Mouse (Mus musculus) forebrain, postnatal 0 days (tissue): ENCODE data around the gene Carmil1. TPM values are rescaled to one million over a fixed set of nuclear protein-coding genes. Genes with fewer than 3 reads are reported as not detected.

ENCODE experiments used
- ATAC-seq: fragments of 200-750 bp; cut with Nextera tagmentation; 2 replicates; pipeline ENCODE4 v1.8.0; 2017; ENCODE audit warnings: mild to moderate bottlenecking, moderate library complexity
- DNase-seq: peaks from one replicate; pipeline ENCODE4 v3.0.0-alpha.2; 2015
- H3K27ac ChIP-seq: fragments of 300-500 bp; sonication (generic); 2 replicates; pipeline ENCODE4 v1.5.1; 2014; ENCODE audit warnings: low read depth, mild to moderate bottlenecking, antibody characterized with exemption, low read length, moderate library complexity, mixed read lengths
- H3K27me3 ChIP-seq: fragments of 300-500 bp; sonication (generic); 2 replicates; pipeline ENCODE4 v1.6.1; 2014; ENCODE audit warnings: mild to moderate bottlenecking, low read length, mixed read lengths; ENCODE audit not compliant: insufficient read depth
- H3K36me3 ChIP-seq: fragments of 300-500 bp; sonication (generic); 2 replicates; pipeline ENCODE4 v1.6.1; 2014; ENCODE audit warnings: mild to moderate bottlenecking, moderate library complexity; ENCODE audit not compliant: insufficient read depth
- H3K4me1 ChIP-seq: fragments of 300-500 bp; sonication (generic); 2 replicates; pipeline ENCODE4 v1.6.1; 2014; ENCODE audit warnings: antibody characterized with exemption; ENCODE audit not compliant: insufficient read depth
- H3K4me2 ChIP-seq: fragments of 300-500 bp; sonication (generic); 2 replicates; pipeline ENCODE4 v1.6.1; 2014; ENCODE audit warnings: low read depth, mild to moderate bottlenecking, moderate library complexity
- H3K4me3 ChIP-seq: fragments of 300-500 bp; sonication (generic); 2 replicates; pipeline ENCODE4 v1.5.1; 2014; ENCODE audit warnings: low read depth, low read length, mixed read lengths
- H3K9ac ChIP-seq: fragments of 300-500 bp; sonication (generic); 2 replicates; pipeline ENCODE4 v1.6.1; 2014; ENCODE audit warnings: mild to moderate bottlenecking
- H3K9me3 ChIP-seq: fragments of 300-500 bp; sonication (generic); 2 replicates; pipeline ENCODE4 v1.6.1; 2016; ENCODE audit warnings: low read length
- CTCF ChIP-seq: sonication (generic); IDR thresholded peaks from 2 replicates; pipeline ENCODE4 v1.5.1; 2016; ENCODE audit warnings: antibody characterized with exemption, control low read depth, low read depth
- WGBS: fragments of 180-500 bp; shearing (Covaris S2); extraction: QIAGEN DNeasy Blood & Tissue Kit; methylation state at CpG from one replicate; pipeline ENCODE4 v1.1.7; 2014; 5-methylcytosine and 5-hydroxymethylcytosine counted together
- polyA plus RNA-seq: library from polyadenylated mRNA; unstranded; fragments of >200 nt; fragmentation: Nextera tagmentation; extraction: Ambion mirVana; gene quantifications from 2 replicates; pipeline ENCODE4 v1.2.1, GENCODE M21; 2015
- total RNA-seq: library from RNA; depleted of rRNA; stranded (reverse); fragments of >200 nt; gene quantifications from 2 replicates; pipeline ENCODE4 v1.2.3, GENCODE M21; 2014

Gene Carmil1
- total and polyA plus RNA-seq, 2 experiments from 2014 or later: 30.2 to 47.9 TPM

DNA sequence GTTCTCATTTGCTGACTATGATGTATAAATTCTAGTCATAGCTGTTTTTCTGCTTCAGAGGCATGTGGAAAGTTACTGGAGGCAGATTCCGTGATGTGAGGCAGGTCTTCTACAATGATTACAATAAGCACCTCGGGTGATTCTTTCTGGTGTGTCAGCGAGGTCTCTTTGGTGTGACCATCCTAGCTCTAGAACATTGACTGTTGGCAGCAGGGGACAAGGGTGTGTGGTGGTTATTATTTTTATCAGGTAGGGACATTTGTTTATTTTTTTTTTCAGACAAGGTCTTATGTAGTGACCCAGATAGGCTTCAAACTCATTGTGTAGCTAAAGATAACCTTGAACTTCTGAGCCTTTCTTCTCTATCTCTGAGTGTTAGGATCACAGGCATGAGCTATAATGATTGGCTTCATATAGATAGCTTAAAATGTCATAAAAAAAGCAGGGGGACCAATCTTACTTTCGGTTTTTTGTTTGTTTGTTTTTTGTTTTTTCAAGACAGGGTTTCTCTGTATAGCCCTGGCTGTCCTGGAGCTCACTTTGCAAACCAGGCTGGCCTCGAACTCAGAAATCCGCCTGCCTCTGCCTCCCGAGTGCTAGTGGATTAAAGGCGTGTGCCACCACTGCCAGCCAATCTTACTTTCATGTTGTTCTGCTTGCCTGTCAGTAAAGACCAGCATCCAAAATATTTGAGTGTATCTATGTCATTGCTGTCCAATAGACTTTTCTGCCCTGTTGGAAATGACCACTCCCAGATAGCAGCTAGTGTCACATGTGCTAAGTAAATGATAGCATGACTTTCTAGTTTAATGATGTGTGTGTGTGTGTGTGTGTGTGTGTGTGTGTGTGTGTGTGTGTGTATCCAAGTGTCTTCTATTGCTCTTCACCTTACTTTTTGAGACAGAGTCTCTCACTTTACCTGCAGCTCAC is 30.7 kb upstream of the Carmil1 start:
- Histone ChIP-seq H3K9ac (no peak overlapping the region), H3K4me2 (no peak overlapping the region), H3K4me3 (no peak overlapping the region), H3K36me3 (no peaks in the 10 kb centered on the region), H3K4me1 (no peaks in the 10 kb centered on the region), H3K27ac (no peak overlapping the region), H3K27me3 (no peaks in the 10 kb centered on the region), H3K9me3 (no peaks in the 10 kb centered on the region)
- no peak for TF ChIP-seq CTCF
- no peak for ATAC-seq
- WGBS: 90% methylated on average over 8 of the region's 8 CpGs
- DNase-seq: no peak

DNA sequence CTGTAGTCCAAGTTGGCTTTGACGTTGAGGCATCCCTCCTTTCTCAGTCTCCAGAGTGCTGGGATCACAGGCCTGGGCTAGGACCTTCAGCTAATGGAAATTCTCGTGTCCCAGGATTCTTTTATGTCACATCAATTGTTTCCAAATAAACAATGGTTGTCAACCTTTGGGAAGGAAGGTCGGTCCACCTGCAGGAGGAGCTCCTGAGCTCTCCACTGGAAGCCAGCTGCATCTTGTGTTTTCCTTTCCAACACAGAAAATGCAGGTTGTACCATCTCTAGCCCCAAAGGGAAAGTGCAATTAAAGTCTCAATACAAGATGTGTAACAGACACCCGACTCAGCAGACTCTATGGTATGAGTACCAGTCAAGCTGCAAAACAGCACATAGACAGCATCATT is 25.7 kb upstream of the Carmil1 start:
- 55% methylated on average over 4 of the region's 4 CpGs for whole genome bisulfite sequencing

DNA sequence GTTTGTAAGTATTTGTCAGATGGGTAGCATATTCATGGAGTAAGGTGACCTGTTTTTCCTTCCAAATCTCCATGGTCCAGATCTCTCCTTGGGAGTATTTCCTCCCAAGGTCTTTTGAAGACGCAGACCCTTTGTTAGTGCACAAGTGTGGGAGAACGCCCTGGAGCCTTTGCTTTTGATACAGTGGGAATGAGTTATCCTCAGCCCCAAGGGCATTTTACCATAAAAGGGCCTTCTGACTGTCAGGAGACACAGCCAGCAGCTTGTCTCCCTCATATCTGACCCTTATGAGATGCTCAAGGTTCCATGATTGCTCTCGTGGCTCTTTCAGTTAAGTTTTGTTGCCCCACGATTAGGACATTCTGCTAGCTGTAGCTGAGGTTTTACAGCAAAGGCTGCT is 24.9 kb upstream of the Carmil1 start:
- ATAC-seq (no peak), DNase-seq (no peak)
- H3K4me1 ChIP-seq: no peaks in the 10 kb centered on the region
- H3K9me3 ChIP-seq: no peaks in the 10 kb centered on the region
- TF ChIP-seq CTCF: no peak
- no peak overlapping the region for H3K27ac ChIP-seq
- H3K27me3 ChIP-seq: no peaks in the 10 kb centered on the region
- WGBS: 70% methylated on average over 4 of the region's 4 CpGs
- no peak overlapping the region for H3K4me2 ChIP-seq
- H3K4me3 ChIP-seq: no peak overlapping the region
- H3K36me3 ChIP-seq: no peaks in the 10 kb centered on the region
- no peak overlapping the region for H3K9ac ChIP-seq

More for the DNA sequence above, 25.7 kb upstream of the Carmil1 start:
- no peak overlapping the region for H3K4me2 ChIP-seq
- peak; percentile 2; the same call in 1 of the 2 replicates for TF ChIP-seq CTCF
- no peaks in the 10 kb centered on the region for H3K36me3 ChIP-seq
- no peaks in the 10 kb centered on the region for H3K27me3 ChIP-seq
- H3K9ac ChIP-seq: no peak overlapping the region
- DNase-seq (no peak), ATAC-seq (no peak)
- no peak overlapping the region for H3K4me3 ChIP-seq
- H3K4me1 ChIP-seq: no peaks in the 10 kb centered on the region
- no peak overlapping the region for H3K27ac ChIP-seq
- H3K9me3 ChIP-seq: no peaks in the 10 kb centered on the region

DNA sequence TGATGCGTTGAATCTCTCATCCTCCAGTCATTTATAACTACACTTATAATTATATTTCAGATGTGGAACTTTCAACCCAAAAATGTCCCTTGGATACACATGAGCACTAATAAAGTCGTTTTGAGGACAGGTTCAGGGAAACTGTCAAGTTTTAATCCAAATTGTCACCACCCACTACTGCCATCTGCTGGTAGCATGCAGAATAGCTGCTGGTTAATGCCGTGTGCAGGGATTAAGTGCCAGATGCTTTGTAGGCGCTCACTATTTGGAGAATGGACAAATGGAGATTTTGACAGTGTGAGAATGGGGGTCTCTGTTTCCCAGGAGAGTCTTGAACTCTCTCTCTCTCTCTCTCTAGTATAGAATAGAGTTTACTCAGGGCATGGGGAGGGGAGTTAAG is 16.7 kb upstream of the Carmil1 start:
- peak; percentile 18; the same call in 1 of the 2 replicates for ATAC-seq
- H3K27ac ChIP-seq: no peak overlapping the region
- no peaks in the 10 kb centered on the region for H3K36me3 ChIP-seq
- no peak overlapping the region for H3K4me2 ChIP-seq
- TF ChIP-seq CTCF: peak; percentile 96
- no peak overlapping the region for H3K4me3 ChIP-seq
- H3K9me3 ChIP-seq: no peaks in the 10 kb centered on the region
- no peak overlapping the region for H3K9ac ChIP-seq
- H3K27me3 ChIP-seq: no peaks in the 10 kb centered on the region
- 15% methylated on average over 4 of the region's 4 CpGs for WGBS
- DNase-seq: peak; percentile 88
- no peaks in the 10 kb centered on the region for H3K4me1 ChIP-seq

DNA sequence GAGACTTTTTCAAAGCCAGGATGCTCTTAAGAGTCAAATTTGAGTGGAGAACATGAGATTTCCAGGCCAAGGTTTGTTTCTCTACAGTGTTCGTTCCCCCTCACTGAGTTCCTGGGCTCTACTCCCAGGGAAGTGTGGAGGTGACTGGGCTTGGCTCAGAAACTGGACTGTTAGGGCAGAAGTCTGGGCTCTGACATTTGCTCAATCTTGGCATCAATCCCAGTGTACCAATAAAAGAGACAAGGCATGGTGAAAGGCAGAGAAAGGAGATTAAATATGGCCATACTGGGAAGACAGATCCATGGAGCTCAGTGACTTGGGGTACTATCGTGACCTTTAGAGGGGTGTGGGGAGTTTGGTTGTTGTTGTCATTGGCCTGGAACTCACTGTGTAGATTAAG is 6.8 kb upstream of the Carmil1 start:
- no peak for TF ChIP-seq CTCF
- H3K36me3 ChIP-seq: no peaks in the 10 kb centered on the region
- no peak overlapping the region for H3K4me3 ChIP-seq
- H3K27ac ChIP-seq: no peak overlapping the region
- no peak overlapping the region for H3K9ac ChIP-seq
- no peak overlapping the region for H3K4me2 ChIP-seq
- ATAC-seq (no peak), DNase-seq (no peak)
- no peaks in the 10 kb centered on the region for H3K4me1 ChIP-seq
- 83% methylated on average over 2 of the region's 2 CpGs for WGBS
- H3K27me3 ChIP-seq: no peaks in the 10 kb centered on the region
- H3K9me3 ChIP-seq: no peaks in the 10 kb centered on the region

DNA sequence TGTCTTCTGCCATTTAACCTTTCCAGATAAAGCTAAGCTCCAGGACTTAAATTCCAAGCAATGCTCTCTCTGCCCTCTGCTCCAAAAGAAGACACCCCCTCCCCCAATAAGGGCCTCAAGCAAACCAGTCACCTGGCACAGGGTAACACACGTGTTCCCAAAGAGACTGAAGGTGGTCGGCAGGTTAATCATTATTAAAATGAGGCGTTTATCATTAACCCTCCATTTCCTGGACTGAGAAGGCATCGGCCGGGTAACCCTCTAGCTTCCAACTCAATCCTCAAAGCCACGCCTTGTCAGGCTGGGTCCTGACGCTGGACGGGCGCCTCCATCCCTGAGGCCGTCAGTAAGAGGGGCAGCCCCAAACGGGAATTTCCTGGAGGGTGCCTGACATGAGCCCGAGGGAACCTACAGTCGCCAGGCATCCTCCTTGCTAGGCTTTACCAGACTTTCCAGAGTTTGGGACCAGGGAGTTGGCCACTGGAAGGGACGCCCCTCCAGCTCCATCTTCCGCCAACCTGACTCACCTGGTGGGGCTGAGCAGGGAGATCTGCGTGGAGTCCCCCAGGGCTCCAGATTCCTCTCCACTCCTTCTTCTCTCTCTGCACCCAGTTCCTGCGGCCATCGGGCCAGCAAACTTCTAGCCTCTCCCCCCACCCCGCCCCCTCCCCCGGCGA is 695 bp downstream of the Carmil1 start:
- Histone ChIP-seq H3K27me3 (no peaks in the 10 kb centered on the region), H3K27ac (no peak overlapping the region), H3K9me3 (no peaks in the 10 kb centered on the region), H3K4me1 (peaks cover 17% of the 10 kb centered on the region), H3K36me3 (no peaks in the 10 kb centered on the region), H3K4me2 (peak overlapping the region; percentile 86), H3K9ac (peak overlapping the region; percentile 85), H3K4me3 (peak overlapping the region; percentile 67)
- no peak for TF ChIP-seq CTCF
- 5% methylated on average over 21 of the region's 21 CpGs for WGBS
- DNase-seq: peak; percentile 24
- no peak for ATAC-seq

DNA sequence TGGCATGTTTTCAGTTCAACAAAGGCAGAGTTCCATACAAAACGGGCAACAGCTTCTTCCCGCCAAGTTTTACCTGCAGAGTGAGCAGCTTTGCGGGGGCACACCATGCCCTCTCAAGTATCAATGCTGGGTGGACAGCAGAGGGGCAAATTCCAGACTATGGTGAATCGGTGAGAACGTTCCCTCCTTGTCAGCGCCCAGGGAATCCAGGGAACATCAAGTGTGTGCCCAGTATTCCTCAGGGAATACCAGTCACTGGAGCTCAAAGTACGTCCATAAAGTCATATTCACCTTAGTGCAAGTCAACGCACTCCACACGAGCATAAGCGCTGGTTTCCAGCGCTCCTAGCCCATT is 1.2 kb downstream of the Carmil1 start:
- Histone ChIP-seq H3K4me3 (peak overlapping the region; percentile 67), H3K9ac (peak overlapping the region; percentile 85; the same call in 1 of the 2 replicates), H3K9me3 (no peaks in the 10 kb centered on the region), H3K27ac (no peak overlapping the region), H3K4me2 (peak overlapping the region; percentile 86), H3K36me3 (no peaks in the 10 kb centered on the region), H3K4me1 (peaks cover 17% of the 10 kb centered on the region), H3K27me3 (no peaks in the 10 kb centered on the region)
- no peak for DNase-seq
- 48% methylated on average over 11 of the region's 11 CpGs for WGBS
- no peak for TF ChIP-seq CTCF
- no peak for ATAC-seq
